Mouse (Mus musculus) ES-Bruce4 (cell line): ENCODE results near the gene Gm3952.

Experiments used
- CTCF ChIP-seq: IDR thresholded peaks from one replicate; pipeline ENCODE4 v1.8.1; 2011; ENCODE audit warnings: low read depth, low read length
- EP300 ChIP-seq: IDR thresholded peaks from 2 replicates; pipeline ENCODE4 v1.6.1; 2011; ENCODE audit warnings: low read depth, low read length; ENCODE audit not compliant: insufficient read depth
- POLR2A ChIP-seq: IDR thresholded peaks from one replicate; pipeline ENCODE4 v1.8.1; 2011; ENCODE audit warnings: low read length; ENCODE audit not compliant: insufficient read depth

GRCm38 (mm10) chr8:128735692-128736091, 62.8 kb downstream of the Gm3952 start:
- TF ChIP-seq CTCF (no peak), EP300 (no peak), POLR2A (no peak)
